22 mouse cellular contexts compared by ENCODE assay signal in genomic region chr16:8002339-8003089, GRCm38 (mm10).
DNase-seq lines count a peak whose midpoint lies in the region.
"Had no signal": no experiment of that assay in that cellular context is flagged by ENCODE, and none has a peak within 500 bp of the region (broad histone marks: within the 10 kb centered on the region; RNA-seq: fewer than 3 reads in every experiment).

No protein-coding gene starts in this region.

- intact Hi-C loops in left cerebral cortex, postnatal 4 days (cut with DNase I): no loop called here

- peak; percentile 38 to 66 for DNase-seq in frontal cortex, adult 2 months (ENCODE audit: extremely low spot score in 1 of 2, low spot score in 1 of 2)
- DNase-seq in frontal cortex, postnatal 14 days (ENCODE audit: low spot score in 2 of 2): no peak
- peak; percentile 25 to 30 for DNase-seq in left cerebral cortex, adult 18-20 months (ENCODE audit: low spot score in 2 of 2)
- DNase-seq in left cerebral cortex, postnatal 4 days: no peak
- peak; percentile 80 for DNase-seq in brain, adult 2 months (ENCODE audit: low read depth, low spot score)
- DNase-seq in right cerebral cortex, postnatal 36 days (ENCODE audit: low spot score in 2 of 2): peak; percentile 6 to 38
- DNase-seq in heart, adult 11 months: no peak
- DNase-seq: adrenal gland, adult 8-10 months; cerebellum, adult 11 months; cerebellum, adult 9-10 months; embryo, embryonic 11 days; gastrocnemius, postnatal 36 days; heart, postnatal 14 days; kidney, adult 11 months; layer of hippocampus, postnatal 36 days; liver, embryonic 13.5 days; lung, adult 18-20 months; lung, postnatal 4 days; retina, postnatal 1 day; spleen, adult 18-20 months; thymus, adult 18-20 months; thymus, postnatal 25 days had no signal

Comparison
In these comparisons a context has a peak if more than half of its experiments do, and no peak if none do; other contexts are left out.
1. DNase-seq: peak in frontal cortex, adult 2 months (2 of 2), left cerebral cortex, adult 18-20 months (2 of 2), brain, adult 2 months (single experiment) and right cerebral cortex, postnatal 36 days (2 of 2); none in frontal cortex, postnatal 14 days (0 of 2), left cerebral cortex, postnatal 4 days (single experiment) and heart, adult 11 months (single experiment).